Mouse (Mus musculus) layer of hippocampus, adult 9-10 months (tissue): Measurements from ENCODE around the gene Rps6kl1.

Experiments
- DNase-seq: peaks from one replicate; pipeline ENCODE4 v3.0.0; 2022; ENCODE audit warnings: low spot score

The Rps6kl1 gene

DNA sequence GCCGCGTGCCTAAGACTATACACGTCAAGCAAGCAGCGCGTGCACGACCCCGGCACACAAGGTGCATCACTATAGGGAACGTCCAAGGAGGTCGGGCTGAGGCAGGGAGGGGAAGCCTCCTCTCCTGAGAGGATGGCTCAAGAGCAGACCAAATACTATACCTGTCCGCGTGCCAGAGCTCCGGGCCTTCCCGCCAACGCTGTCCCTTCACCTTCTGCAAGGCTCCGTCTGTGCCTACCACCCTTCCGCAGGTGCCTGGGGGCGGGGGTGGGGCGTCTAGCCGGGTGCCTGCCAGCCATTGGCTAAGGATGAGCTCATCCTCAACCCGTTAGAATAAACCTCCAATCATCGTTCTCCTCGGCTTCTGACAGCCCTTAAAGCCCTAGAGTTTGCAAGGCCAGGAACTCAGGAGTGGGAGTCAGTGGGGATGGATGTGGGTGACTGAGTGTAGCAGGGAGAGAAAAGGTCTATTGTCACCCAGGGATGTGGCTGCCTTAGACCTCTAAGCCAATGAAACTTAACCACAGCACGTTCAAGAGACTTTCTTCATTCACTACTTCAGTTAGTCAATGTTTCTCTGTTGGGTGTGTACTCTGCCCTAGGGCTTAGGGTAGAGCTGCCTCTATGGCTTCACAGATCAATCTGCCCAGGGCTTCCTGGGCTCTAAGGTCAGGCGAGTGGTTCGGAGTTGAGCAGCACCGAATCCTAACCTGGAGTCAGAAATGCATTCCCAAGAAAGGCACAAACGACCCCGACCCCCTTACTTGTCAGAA lies at the start of gene Rps6kl1:
Gene Rps6kl1, minus strand, starts transcription at position 263 of the 773 bp plus-strand sequence.
- peak; percentile 51 for DNase-seq

DNA sequence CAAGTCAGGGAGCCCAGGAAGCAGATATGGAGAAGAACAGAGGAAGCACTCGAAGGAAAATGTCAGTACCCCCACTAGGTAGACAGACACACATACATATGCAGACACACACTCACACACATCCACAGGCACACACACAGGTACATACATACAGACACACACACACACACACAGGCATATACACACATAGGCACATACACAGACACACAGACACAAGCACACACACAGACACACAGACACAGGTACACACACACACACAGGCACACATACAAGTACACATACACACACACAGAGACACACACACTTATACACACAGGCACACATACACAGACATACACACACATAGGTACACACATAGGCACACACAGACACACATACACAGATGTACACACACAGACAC lies 48.9 kb upstream of the Rps6kl1 start:
- no peak for DNase-seq

DNA sequence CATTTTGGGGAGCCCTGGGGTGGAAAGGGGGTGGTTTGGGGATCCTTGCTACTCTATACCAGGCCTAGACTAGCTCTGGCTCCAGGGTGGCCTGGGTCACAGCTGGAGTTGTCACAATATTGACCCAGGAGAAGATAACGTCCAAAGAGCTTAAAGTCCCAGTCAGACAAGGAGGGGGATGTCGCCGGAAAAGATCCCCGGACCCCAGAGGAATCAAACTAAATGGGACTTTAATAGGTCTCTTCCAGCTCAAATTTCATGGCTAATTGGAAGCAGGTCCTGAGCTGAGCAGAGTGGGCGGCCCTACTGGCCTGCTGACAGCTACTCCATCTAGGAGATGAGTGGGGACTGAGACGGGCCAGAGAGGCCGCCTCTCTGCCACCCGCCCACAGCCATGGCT lies 46.9 kb upstream of the Rps6kl1 start:
- DNase-seq, result no peak

GRCm38 (mm10) chr12:85197371-85197770 lies 46.3 kb upstream of the Rps6kl1 start:
- no peak for DNase-seq

GRCm38 (mm10) chr12:85196191-85196590 lies 45.1 kb upstream of the Rps6kl1 start:
- no peak for DNase-seq

GRCm38 (mm10) chr12:85195086-85195485 lies 44.0 kb upstream of the Rps6kl1 start:
- no peak for DNase-seq

GRCm38 (mm10) chr12:85194623-85195018 lies 43.6 kb upstream of the Rps6kl1 start:
- peak; percentile 22 for DNase-seq

- no peak for DNase-seq
These were observed 43.0 kb upstream of the Rps6kl1 start for GRCm38 (mm10) chr12:85193923-85194622.

GRCm38 (mm10) chr12:85193146-85193545 lies 42.1 kb upstream of the Rps6kl1 start:
- DNase-seq, result no peak

- DNase-seq, result no peak
These were observed 41.5 kb upstream of the Rps6kl1 start for GRCm38 (mm10) chr12:85192461-85193108.

DNA sequence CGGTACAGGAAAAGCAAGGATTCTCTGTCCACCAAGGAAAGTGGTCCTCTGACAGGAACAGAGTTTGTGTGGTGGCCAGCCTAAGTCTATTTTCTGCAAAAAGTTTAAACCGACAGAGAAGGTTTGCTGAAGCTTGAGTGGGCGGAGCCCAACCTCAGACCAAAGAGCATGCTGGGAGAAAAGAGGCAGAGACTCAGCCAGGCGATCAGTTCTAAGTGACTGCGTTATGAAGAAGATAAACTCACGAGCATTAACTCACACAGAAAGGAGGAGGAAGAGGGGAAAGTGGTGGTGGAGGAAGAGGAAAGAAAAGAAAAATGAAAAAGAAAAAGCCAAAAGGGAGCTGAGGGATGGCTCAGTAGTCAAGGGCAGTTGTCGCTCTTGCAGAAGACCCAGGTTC lies 39.2 kb upstream of the Rps6kl1 start:
- DNase-seq, result no peak

- no peak for DNase-seq
These were observed 35.3 kb upstream of the Rps6kl1 start for GRCm38 (mm10) chr12:85186361-85186760.

DNA sequence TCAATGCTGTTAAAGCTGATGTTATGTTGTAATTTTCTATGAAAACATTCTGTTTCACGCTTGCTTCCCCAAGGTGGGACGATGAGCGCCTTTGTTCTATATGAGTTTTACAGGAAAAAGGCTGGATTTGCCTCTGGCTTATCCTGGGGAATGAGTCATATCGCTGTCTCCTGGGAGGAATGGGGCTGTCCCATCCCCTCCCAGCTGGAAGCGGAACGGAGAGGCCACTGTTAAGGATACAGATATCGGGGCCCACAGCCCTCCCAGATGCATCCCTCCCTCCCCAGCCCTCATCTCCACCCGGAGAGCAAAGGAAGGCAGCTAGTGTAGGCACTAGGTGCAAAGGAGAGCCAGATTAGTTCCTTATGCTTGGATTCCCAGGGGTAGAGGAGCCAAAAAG lies 34.7 kb upstream of the Rps6kl1 start:
- DNase-seq, result no peak

- DNase-seq, result no peak
These were observed 33.1 kb upstream of the Rps6kl1 start for GRCm38 (mm10) chr12:85184118-85184517.

DNA sequence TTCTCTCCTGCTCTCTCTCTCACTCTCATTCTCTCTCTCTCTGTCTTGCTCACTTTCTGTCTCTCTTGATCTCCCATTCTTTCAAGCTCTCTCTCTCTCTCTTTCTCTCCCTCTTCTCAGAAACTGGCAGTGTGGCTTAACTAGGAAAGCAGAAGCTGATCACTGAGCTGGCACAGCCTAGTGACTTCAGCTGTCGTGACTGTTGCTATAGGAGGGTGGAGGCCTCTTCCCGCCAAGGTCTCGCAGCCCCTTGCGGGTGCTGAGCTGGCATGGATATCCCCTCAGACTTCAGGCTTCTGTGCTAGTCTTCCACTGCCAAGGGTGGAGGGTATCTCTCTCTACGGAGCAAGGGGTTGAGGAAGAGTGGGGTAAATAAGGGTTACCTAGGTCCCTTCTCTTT lies 31.8 kb upstream of the Rps6kl1 start:
- no peak for DNase-seq

DNA sequence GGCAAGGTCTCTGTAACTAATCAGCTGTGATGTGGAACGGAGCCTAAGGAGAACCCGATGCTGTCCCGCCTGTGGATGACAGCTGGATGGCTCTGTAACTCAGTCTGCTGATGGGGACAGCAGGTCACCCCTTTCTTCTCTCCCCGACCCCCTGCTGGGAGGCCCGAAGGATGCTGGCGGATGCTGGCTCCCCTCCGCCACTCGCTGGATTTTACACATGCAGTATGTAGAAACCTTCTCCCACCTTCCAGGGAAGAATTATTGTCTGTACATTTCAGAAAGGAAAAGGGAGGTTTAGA lies 31.2 kb upstream of the Rps6kl1 start:
- DNase-seq, result no peak

DNA sequence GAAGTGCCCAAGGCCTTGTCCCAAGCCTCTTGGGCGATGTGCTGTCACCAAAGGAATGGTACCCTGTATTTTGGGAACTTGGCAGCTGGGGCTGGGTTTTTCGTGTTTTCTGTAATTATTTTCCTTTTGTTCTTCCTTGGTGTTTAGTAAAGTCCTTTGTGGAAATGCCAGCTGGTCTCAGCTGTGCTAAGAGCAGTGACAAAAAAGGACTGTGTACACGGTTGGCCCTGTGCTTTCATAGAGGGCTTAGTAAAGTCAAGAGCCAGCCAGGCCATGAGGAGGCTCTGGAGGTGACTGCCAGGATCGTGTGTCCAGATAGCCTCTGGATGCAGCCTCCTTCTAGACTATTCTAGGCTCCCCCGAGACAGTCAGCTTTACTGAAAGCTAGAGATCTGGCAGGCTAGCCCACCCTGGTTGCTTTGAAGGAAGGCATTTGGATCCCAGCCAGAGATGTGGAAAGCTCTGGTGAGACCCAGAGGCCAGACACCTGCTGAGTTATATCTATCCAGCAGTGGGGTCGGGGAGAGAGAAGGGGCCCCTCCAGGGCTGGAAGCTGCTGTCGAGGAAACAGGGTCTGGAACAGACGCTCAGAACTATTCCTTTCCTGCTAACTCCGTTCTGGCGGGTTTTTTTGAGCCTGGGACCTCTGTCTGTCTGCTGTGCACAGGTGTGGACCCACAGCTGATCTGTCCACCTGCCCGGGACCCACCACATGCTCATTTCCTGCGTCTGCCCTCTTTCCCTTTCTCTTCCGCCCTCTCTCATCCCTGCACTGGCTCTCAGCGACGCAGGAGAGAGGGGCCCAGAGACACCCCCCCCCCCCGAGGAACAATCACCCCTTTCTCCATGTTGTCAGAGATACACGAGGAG lies 30.6 kb upstream of the Rps6kl1 start:
- no peak for DNase-seq

GRCm38 (mm10) chr12:85178294-85178693 lies 27.2 kb upstream of the Rps6kl1 start:
- no peak for DNase-seq

DNA sequence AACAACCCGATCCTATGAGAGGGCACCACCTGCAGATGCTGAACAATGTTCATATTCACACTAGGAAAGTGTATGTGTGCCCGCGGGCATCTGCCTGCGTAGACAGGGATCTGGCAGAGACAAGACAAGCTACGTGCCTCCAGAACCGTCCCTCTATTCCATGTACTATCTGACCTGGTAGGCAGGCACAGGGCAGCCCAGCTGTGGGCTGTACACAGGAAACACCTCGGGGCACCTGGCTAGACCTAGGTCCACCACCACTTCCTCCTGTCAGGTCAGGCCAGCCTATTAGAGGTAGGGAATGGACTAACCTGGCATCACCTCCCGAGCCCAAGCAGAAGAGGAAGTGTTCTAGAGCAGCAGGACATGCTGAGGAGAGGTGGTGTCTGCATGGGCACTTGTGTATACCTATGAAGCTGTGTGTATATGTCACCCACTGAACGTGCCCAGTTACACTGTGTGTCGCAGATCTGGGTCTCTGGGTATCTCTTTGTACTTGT lies 26.7 kb upstream of the Rps6kl1 start, which contains the start of gene Pgf:
Gene Pgf, minus strand, starts transcription at position 51 of the 500 bp plus-strand sequence.
- no peak for DNase-seq

DNA sequence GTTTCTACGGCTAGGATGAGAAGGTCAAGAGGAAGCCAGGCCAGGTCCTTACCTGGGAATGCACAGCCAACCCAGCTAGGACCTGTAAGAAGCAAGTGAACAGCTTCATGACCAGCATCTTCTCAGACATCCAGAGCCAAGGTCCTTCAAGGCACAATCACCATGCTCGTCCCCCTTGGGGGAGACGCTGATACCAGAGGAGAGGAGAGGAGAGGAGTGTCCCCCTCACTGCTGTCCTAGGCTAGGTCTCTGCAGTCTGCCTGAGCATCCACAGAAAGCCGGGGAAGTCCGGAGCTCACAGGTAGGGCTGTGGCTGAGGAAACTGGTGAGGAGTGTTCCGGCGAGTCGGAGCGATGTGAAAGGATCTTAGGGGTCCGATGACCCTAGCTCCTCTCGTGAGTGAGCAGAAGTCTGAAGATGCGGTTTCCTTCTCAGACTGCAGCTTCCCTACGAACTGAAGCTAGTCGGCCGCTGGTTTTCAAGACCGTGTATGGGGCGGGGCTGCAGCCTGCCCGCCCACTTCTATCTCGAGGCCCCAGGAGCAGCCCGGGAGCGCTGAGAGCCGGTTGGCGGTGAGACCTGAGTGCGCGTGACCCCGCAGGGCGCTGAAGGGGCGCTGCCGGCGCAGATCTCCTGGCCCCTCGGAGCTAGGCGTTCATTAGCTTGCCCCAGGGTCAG lies 25.9 kb upstream of the Rps6kl1 start:
- DNase-seq, result no peak
